Mouse (Mus musculus): ENCODE results near the gene Gpr150. TPM values are rescaled to one million over a fixed set of nuclear protein-coding genes. Genes with fewer than 3 reads are reported as not detected.

Gene Gpr150
- polyA plus RNA-seq, 1 experiment from 2014 or later: 0.56 TPM

GRCm38 (mm10) chr13:76056261-76056724 lies 503 bp downstream of the Gpr150 start:
- H3K27ac ChIP-seq (replicated peaks): no peak overlapping the region
- ATAC-seq (ENCODE audit: low FRiP score, low read depth): peak; percentile 91
- peaks cover 17% of the 10 kb centered on the region for H3K4me1 ChIP-seq
- H3K4me3 ChIP-seq: peak overlapping the region; percentile 55
- H3K4me2 ChIP-seq (replicated peaks): peak overlapping the region; percentile 99
- H3K9ac ChIP-seq (replicated peaks): peak overlapping the region; percentile 60
- H3K9me3 ChIP-seq: no peaks in the 10 kb centered on the region
- WGBS: 0% methylated on average over 34 of the region's 34 CpGs
- H3K27me3 ChIP-seq: peaks cover 50% of the 10 kb centered on the region
- no peaks in the 10 kb centered on the region for H3K36me3 ChIP-seq

GRCm38 (mm10) chr13:76055391-76056232 lies 1.2 kb downstream of the Gpr150 start:
- Histone ChIP-seq H3K9ac (replicated peaks) (peak overlapping the region; percentile 60), H3K4me1 (peaks cover 17% of the 10 kb centered on the region), H3K27me3 (peaks cover 50% of the 10 kb centered on the region), H3K4me2 (replicated peaks) (peak overlapping the region; percentile 99), H3K4me3 (peak overlapping the region; percentile 55), H3K27ac (replicated peaks) (no peak overlapping the region), H3K36me3 (no peaks in the 10 kb centered on the region), H3K9me3 (no peaks in the 10 kb centered on the region)
- peak; percentile 57 for ATAC-seq (ENCODE audit: low FRiP score, low read depth)
- WGBS: 1% methylated on average over 59 of the region's 59 CpGs

- no peak for ATAC-seq (ENCODE audit: low FRiP score, low read depth)
Observed at GRCm38 (mm10) chr13:76044971-76045370, 11.8 kb downstream of the Gpr150 start.

GRCm38 (mm10) chr13:76042455-76042854 lies 14.3 kb downstream of the Gpr150 start:
- Histone ChIP-seq H3K9me3 (no peaks in the 10 kb centered on the region), H3K27me3 (no peaks in the 10 kb centered on the region), H3K4me3 (no peak overlapping the region), H3K4me1 (no peaks in the 10 kb centered on the region), H3K4me2 (replicated peaks) (no peak overlapping the region), H3K9ac (replicated peaks) (no peak overlapping the region), H3K36me3 (no peaks in the 10 kb centered on the region), H3K27ac (replicated peaks) (no peak overlapping the region)
- no peak for ATAC-seq (ENCODE audit: low FRiP score, low read depth)
- 54% methylated on average over 1 of the region's 1 CpGs for WGBS

More at GRCm38 (mm10) chr13:76044971-76045370, 11.8 kb downstream of the Gpr150 start:
- H3K27ac ChIP-seq (replicated peaks): no peak overlapping the region
- H3K36me3 ChIP-seq: no peaks in the 10 kb centered on the region
- H3K4me2 ChIP-seq (replicated peaks): no peak overlapping the region
- H3K4me1 ChIP-seq: no peaks in the 10 kb centered on the region
- H3K9me3 ChIP-seq: no peaks in the 10 kb centered on the region
- H3K9ac ChIP-seq (replicated peaks): no peak overlapping the region
- no peak overlapping the region for H3K4me3 ChIP-seq
- H3K27me3 ChIP-seq: no peaks in the 10 kb centered on the region

- Histone ChIP-seq H3K27ac (replicated peaks) (no peak overlapping the region), H3K36me3 (no peaks in the 10 kb centered on the region), H3K9ac (replicated peaks) (no peak overlapping the region), H3K4me3 (no peak overlapping the region), H3K4me2 (replicated peaks) (no peak overlapping the region), H3K9me3 (no peaks in the 10 kb centered on the region), H3K4me1 (no peaks in the 10 kb centered on the region), H3K27me3 (no peaks in the 10 kb centered on the region)
- no peak for ATAC-seq (ENCODE audit: low FRiP score, low read depth)
- WGBS: 88% methylated on average over 3 of the region's 3 CpGs
Observed at GRCm38 (mm10) chr13:76024588-76024987, 32.2 kb downstream of the Gpr150 start.

GRCm38 (mm10) chr13:76021782-76022181 lies 35.0 kb downstream of the Gpr150 start:
- Histone ChIP-seq H3K9ac (replicated peaks) (no peak overlapping the region), H3K27me3 (no peaks in the 10 kb centered on the region), H3K4me1 (peaks cover 4% of the 10 kb centered on the region), H3K36me3 (no peaks in the 10 kb centered on the region), H3K4me2 (replicated peaks) (no peak overlapping the region), H3K4me3 (no peak overlapping the region), H3K27ac (replicated peaks) (no peak overlapping the region), H3K9me3 (no peaks in the 10 kb centered on the region)
- no peak for ATAC-seq (ENCODE audit: low FRiP score, low read depth)
- 93% methylated on average over 2 of the region's 2 CpGs for WGBS

GRCm38 (mm10) chr13:76018844-76019400 lies 37.9 kb downstream of the Gpr150 start:
- Histone ChIP-seq H3K27ac (replicated peaks) (no peak overlapping the region), H3K4me1 (peaks cover 4% of the 10 kb centered on the region), H3K4me2 (replicated peaks) (peak overlapping the region; percentile 69), H3K36me3 (no peaks in the 10 kb centered on the region), H3K9ac (replicated peaks) (peak overlapping the region; percentile 34; the same call in 1 of the 2 replicates), H3K9me3 (no peaks in the 10 kb centered on the region), H3K4me3 (peak overlapping the region; percentile 75), H3K27me3 (no peaks in the 10 kb centered on the region)
- ATAC-seq (ENCODE audit: low FRiP score, low read depth): peak; percentile 64
- WGBS: 46% methylated on average over 5 of the region's 5 CpGs

GRCm38 (mm10) chr13:76017974-76018843 lies 38.6 kb downstream of the Gpr150 start, which contains the start of gene Rfesd:
Rfesd (minus strand) TSS chr13:76018719.
- Histone ChIP-seq H3K9ac (replicated peaks) (peak within 1 kb of the TSS; percentile 82), H3K4me3 (peak within 1 kb of the TSS; percentile 75), H3K9me3 (no peaks in the 10 kb centered on the region), H3K36me3 (no peaks in the 10 kb centered on the region), H3K27ac (replicated peaks) (peak within 1 kb of the TSS; percentile 91), H3K4me2 (replicated peaks) (peak within 1 kb of the TSS; percentile 69), H3K27me3 (no peaks in the 10 kb centered on the region), H3K4me1 (peaks cover 4% of the 10 kb centered on the region)
- peak; percentile 100 for ATAC-seq (ENCODE audit: low FRiP score, low read depth)
- 2% methylated on average over 50 of the region's 50 CpGs for WGBS

GRCm38 (mm10) chr13:76017465-76017864 lies 39.3 kb downstream of the Gpr150 start:
- peak overlapping the region; percentile 75 for H3K4me3 ChIP-seq
- H3K27me3 ChIP-seq: no peaks in the 10 kb centered on the region
- H3K36me3 ChIP-seq: no peaks in the 10 kb centered on the region
- peak overlapping the region; percentile 69 for H3K4me2 ChIP-seq (replicated peaks)
- peaks cover 4% of the 10 kb centered on the region for H3K4me1 ChIP-seq
- 80% methylated on average over 4 of the region's 4 CpGs for WGBS
- peak overlapping the region; percentile 91 for H3K27ac ChIP-seq (replicated peaks)
- no peak for ATAC-seq (ENCODE audit: low FRiP score, low read depth)
- H3K9ac ChIP-seq (replicated peaks): peak overlapping the region; percentile 82
- H3K9me3 ChIP-seq: no peaks in the 10 kb centered on the region

GRCm38 (mm10) chr13:76014511-76014910 lies 42.3 kb downstream of the Gpr150 start:
- Histone ChIP-seq H3K4me1 (peaks cover 4% of the 10 kb centered on the region), H3K27me3 (no peaks in the 10 kb centered on the region), H3K36me3 (no peaks in the 10 kb centered on the region), H3K4me3 (no peak overlapping the region), H3K4me2 (replicated peaks) (no peak overlapping the region), H3K9me3 (no peaks in the 10 kb centered on the region), H3K9ac (replicated peaks) (no peak overlapping the region), H3K27ac (replicated peaks) (no peak overlapping the region)
- ATAC-seq (ENCODE audit: low FRiP score, low read depth): no peak
- WGBS: 84% methylated on average over 2 of the region's 2 CpGs
